Mouse (Mus musculus) embryonic facial prominence, embryonic 14.5 days (tissue): ENCODE data around the gene Ascc2. TPM values are rescaled to one million over a fixed set of nuclear protein-coding genes. Genes with fewer than 3 reads are reported as not detected.

ENCODE experiments used
- ATAC-seq: fragments of 200-750 bp; cut with Nextera tagmentation; 2 replicates; pipeline ENCODE4 v1.8.0; 2017; ENCODE audit warnings: low read depth, moderate number of reproducible peaks, moderate TSS enrichment
- DNase-seq: peaks from one replicate; pipeline ENCODE4 v3.0.0-alpha.2; 2015; ENCODE audit warnings: low spot score
- H3K27ac ChIP-seq: fragments of 300-500 bp; sonication (generic); replicated peaks from 2 replicates; pipeline ENCODE4 v1.5.1; 2014; ENCODE audit warnings: low read depth, mild to moderate bottlenecking, low read length, moderate library complexity
- H3K27me3 ChIP-seq: fragments of 300-500 bp; sonication (generic); replicated peaks from 2 replicates; pipeline ENCODE4 v1.6.1; 2014; ENCODE audit warnings: low read length; ENCODE audit not compliant: control insufficient read depth, insufficient read depth
- H3K36me3 ChIP-seq: fragments of 300-500 bp; sonication (generic); 2 replicates; pipeline ENCODE4 v1.6.1; 2014; ENCODE audit warnings: low read length, mixed read lengths; ENCODE audit not compliant: control insufficient read depth, insufficient read depth
- H3K4me1 ChIP-seq: fragments of 300-500 bp; sonication (generic); 2 replicates; pipeline ENCODE4 v1.6.1; 2014; ENCODE audit warnings: antibody characterized with exemption, low read length; ENCODE audit not compliant: control insufficient read depth, insufficient read depth
- H3K4me2 ChIP-seq: fragments of 300-500 bp; sonication (generic); 2 replicates; pipeline ENCODE4 v1.6.1; 2014; ENCODE audit warnings: low read depth, mild to moderate bottlenecking, low read length, moderate library complexity, mixed read lengths
- H3K4me3 ChIP-seq: fragments of 300-500 bp; sonication (generic); 2 replicates; pipeline ENCODE4 v1.5.1; 2014; ENCODE audit warnings: low read depth, mild to moderate bottlenecking, low read length
- H3K9ac ChIP-seq: fragments of 300-500 bp; sonication (generic); 2 replicates; pipeline ENCODE4 v1.6.1; 2014; ENCODE audit warnings: low read depth, mild to moderate bottlenecking, low read length, moderate library complexity, mixed read lengths
- H3K9me3 ChIP-seq: fragments of 300-500 bp; sonication (generic); 2 replicates; pipeline ENCODE4 v1.6.1; 2016; ENCODE audit warnings: low read length; ENCODE audit not compliant: control insufficient read depth
- WGBS: fragments of 180-500 bp; shearing (Covaris S2); extraction: QIAGEN DNeasy Blood & Tissue Kit; methylation state at CpG from one replicate; pipeline ENCODE4 v1.1.7; 2014; 5-methylcytosine and 5-hydroxymethylcytosine counted together
- polyA plus RNA-seq: library from polyadenylated mRNA; unstranded; fragments of >200 nt; fragmentation: Nextera tagmentation; extraction: Ambion mirVana; gene quantifications from 2 replicates; pipeline ENCODE4 v1.2.1, GENCODE M21; 2014

Gene Ascc2
- polyA plus RNA-seq, 1 experiment from 2014 or later, result 27.8 TPM

DNA sequence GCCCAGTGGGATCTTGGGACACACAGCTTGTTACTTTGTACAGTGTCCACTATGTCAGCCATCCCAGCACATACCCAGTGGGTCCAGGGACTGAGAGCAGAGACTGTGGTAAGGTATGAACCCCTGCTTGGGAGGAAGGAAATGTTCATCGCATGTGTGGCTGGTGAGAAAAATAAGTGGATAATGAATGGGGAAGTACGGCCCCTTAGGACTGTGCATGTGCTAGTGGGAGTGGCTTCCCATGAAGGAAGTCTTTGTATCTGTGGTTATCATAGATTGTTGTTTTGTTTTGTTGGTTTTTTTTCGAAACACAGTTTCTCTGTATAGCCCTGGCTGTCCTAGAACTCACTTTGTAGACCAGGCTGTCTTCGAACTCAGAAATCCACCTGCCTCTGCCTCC is 77.2 kb downstream of the Ascc2 start:
- ATAC-seq (no peak), DNase-seq (no peak)
- H3K27me3 ChIP-seq, result no peaks in the 10 kb centered on the region
- H3K36me3 ChIP-seq, result no peaks in the 10 kb centered on the region
- H3K4me2 ChIP-seq, result no peak overlapping the region
- no peaks in the 10 kb centered on the region; the same call in 1 of the 2 replicates for H3K4me1 ChIP-seq
- no peaks in the 10 kb centered on the region for H3K9me3 ChIP-seq
- H3K27ac ChIP-seq, result no peak overlapping the region
- no peak overlapping the region for H3K9ac ChIP-seq
- no peak overlapping the region for H3K4me3 ChIP-seq
- WGBS, result 79% methylated on average over 4 of the region's 4 CpGs

DNA sequence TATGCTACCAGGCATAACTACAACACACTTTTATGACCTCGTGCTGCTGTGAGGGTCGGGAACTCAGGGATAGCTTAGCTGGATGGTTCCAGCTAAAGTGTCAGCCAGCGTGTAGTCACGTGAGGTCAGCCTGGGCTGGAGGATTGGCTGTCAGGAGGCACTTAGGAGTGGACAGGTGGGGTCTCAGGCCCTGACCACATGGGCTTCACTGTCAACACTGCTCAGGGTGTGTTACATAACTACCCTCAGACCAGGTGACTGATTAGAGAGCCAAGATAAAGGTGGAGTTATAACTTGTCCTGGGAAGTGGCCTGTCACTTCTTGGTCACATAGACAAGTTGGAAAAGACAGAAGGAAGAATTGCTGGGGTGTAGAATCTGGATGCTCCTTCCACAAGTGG is 78.0 kb downstream of the Ascc2 start:
- Histone ChIP-seq H3K27me3 (no peaks in the 10 kb centered on the region), H3K4me2 (no peak overlapping the region), H3K9me3 (no peaks in the 10 kb centered on the region), H3K4me1 (no peaks in the 10 kb centered on the region; the same call in 1 of the 2 replicates), H3K4me3 (no peak overlapping the region), H3K9ac (no peak overlapping the region), H3K27ac (no peak overlapping the region), H3K36me3 (no peaks in the 10 kb centered on the region)
- DNase-seq (no peak), ATAC-seq (no peak)
- WGBS, result 84% methylated on average over 4 of the region's 4 CpGs

DNA sequence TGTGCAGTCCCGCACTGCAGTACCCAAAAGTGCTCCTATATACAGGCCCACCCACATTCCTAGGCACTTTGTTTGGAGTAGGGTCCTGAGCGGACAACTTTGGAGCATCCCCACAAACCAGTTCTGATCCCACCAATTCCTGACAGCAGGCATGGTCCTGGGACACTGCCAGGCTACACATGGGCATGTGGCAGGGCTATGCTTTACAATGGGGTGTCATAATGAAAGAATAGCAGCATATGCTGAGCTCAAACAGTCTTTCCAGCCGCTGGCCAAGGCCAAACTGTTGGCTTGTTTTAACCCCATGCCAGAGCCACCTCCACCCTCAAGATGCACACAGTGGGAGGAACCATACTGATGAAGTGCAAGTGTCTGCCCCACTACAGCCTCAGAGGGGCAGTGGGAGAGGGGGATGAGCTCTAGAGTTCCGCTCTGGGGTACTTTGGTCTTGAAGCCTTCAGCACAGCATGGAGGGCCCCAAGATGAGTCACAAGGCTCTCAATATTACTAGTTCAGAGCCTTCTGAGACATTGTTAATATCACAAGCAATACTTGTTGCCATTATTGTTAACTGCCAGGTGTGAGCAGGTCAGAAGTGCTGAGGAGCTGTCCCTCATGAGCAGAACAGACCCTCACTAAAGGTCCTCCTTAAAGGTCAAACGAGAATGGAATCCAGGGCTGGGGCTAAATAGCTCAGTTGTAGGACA is 79.1 kb downstream of the Ascc2 start:
- Histone ChIP-seq H3K9ac (no peak overlapping the region), H3K36me3 (no peaks in the 10 kb centered on the region), H3K9me3 (no peaks in the 10 kb centered on the region), H3K4me3 (no peak overlapping the region), H3K4me2 (no peak overlapping the region), H3K27me3 (no peaks in the 10 kb centered on the region), H3K27ac (no peak overlapping the region), H3K4me1 (no peaks in the 10 kb centered on the region; the same call in 1 of the 2 replicates)
- 82% methylated on average over 5 of the region's 5 CpGs for WGBS
- DNase-seq (no peak), ATAC-seq (no peak)

DNA sequence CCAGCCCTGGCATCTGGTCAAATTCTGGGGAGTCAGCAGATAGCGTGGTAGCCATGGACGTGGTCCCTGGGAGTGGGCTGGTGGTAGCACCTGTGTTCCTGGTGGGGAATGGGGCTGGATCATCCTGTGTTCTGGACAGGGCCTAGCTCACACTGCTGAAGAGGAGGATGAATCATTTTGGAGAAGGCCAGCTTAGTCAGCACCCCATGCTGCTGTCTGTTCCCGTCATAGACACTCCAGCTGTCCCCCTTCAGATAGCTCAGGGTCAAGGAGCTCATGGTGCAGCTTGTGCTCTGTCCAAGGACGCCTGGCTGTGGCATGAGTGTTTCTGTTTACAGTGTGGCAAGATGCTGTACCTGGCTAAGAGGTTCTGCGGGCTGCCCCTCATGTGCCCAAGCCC is 81.0 kb downstream of the Ascc2 start:
- Histone ChIP-seq H3K27ac (no peak overlapping the region), H3K4me2 (no peak overlapping the region), H3K36me3 (peaks cover 8% of the 10 kb centered on the region; the same call in 1 of the 2 replicates), H3K9me3 (no peaks in the 10 kb centered on the region), H3K4me1 (no peaks in the 10 kb centered on the region; the same call in 1 of the 2 replicates), H3K9ac (no peak overlapping the region), H3K27me3 (no peaks in the 10 kb centered on the region), H3K4me3 (no peak overlapping the region)
- DNase-seq, result no peak
- ATAC-seq, result no peak
- 85% methylated on average over 5 of the region's 5 CpGs for WGBS

DNA sequence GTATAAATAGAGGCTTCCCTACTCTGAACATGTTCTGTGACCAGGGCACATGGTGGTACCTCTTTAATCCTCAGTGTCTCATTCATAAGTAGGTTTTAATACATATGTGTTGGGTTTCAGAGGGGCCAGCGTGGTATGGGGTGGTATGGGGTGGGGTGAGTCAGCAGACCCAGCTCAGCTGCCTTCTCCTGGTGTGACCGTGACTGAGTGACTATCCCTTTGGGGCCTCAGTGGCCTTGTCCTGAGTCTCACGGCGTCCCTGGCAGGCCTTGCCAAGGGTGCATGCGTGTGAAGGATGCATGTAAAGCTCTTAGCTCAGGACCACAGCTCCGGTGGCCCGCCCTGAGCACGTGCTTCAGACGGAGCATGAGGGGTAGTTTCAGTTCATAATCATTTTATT is 82.4 kb downstream of the Ascc2 start:
- Histone ChIP-seq H3K36me3 (peaks cover 16% of the 10 kb centered on the region), H3K27ac (no peak overlapping the region), H3K9me3 (no peaks in the 10 kb centered on the region), H3K4me2 (no peak overlapping the region), H3K9ac (no peak overlapping the region), H3K4me1 (no peaks in the 10 kb centered on the region; the same call in 1 of the 2 replicates), H3K27me3 (no peaks in the 10 kb centered on the region), H3K4me3 (no peak overlapping the region)
- DNase-seq (no peak), ATAC-seq (no peak)
- WGBS, result 80% methylated on average over 9 of the region's 9 CpGs

DNA sequence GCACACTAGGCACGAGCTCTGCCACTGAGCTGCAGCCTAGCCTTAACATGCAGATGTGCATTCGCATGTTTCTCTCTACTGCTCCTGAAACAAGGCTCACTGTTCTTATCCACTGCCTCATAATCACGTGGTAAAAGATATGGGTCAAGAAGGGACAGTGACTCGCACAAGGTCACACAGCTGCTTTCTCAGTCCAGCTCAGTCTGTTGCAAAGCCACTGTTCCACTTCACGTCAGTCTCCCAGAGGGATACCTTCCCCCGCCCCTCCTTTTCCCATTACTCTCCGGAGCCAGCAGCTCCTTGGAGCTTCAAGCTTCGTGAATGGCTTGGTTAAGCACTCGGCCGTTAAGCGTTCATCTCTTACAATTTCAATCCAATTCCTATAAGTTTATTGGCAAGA is 82.8 kb downstream of the Ascc2 start:
- Histone ChIP-seq H3K27ac (no peak overlapping the region), H3K36me3 (peaks cover 16% of the 10 kb centered on the region), H3K9me3 (no peaks in the 10 kb centered on the region), H3K4me3 (no peak overlapping the region), H3K4me1 (no peaks in the 10 kb centered on the region; the same call in 1 of the 2 replicates), H3K9ac (no peak overlapping the region), H3K27me3 (no peaks in the 10 kb centered on the region), H3K4me2 (no peak overlapping the region)
- ATAC-seq, result no peak
- 68% methylated on average over 11 of the region's 11 CpGs for WGBS
- no peak for DNase-seq

DNA sequence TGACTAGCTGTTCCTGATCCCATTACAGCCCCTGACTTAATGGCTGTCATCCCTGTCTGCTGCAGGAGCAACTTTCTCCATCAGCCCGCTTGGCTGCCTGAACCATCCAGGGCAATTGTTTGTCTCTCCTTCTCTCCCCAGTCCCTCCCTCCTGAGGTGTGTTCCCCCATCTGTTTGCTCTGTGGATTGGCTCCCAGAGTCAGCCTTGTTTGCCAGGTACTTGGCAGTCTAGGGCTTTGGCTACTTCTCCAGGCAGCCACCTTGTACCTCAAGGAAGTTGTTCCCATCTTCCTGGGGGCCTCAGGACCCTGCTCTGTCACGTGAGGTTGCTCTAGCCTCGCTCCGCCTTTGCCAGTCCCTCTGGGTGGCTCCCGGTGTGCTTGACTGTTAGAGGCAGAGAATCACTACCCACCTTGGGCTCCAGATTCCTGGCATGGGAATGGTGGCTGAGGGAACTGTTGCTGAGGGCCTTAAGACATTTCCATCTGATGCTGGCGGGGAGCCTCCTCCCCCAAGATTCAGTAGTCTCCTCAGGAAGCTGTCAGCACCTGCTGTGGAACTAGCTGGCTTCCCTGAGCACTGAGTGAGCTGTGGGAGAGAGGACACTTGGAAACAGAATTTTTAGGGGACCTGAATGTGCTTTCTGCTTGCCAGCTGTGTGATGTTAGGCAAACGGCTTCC is 83.5 kb downstream of the Ascc2 start:
- H3K27me3 ChIP-seq, result no peaks in the 10 kb centered on the region
- H3K9ac ChIP-seq, result no peak overlapping the region
- DNase-seq (no peak), ATAC-seq (no peak)
- H3K9me3 ChIP-seq, result no peaks in the 10 kb centered on the region
- peaks cover 16% of the 10 kb centered on the region for H3K36me3 ChIP-seq
- no peak overlapping the region for H3K27ac ChIP-seq
- H3K4me2 ChIP-seq, result no peak overlapping the region
- H3K4me3 ChIP-seq, result no peak overlapping the region
- 45% methylated on average over 7 of the region's 7 CpGs for WGBS
- H3K4me1 ChIP-seq, result no peaks in the 10 kb centered on the region; the same call in 1 of the 2 replicates

DNA sequence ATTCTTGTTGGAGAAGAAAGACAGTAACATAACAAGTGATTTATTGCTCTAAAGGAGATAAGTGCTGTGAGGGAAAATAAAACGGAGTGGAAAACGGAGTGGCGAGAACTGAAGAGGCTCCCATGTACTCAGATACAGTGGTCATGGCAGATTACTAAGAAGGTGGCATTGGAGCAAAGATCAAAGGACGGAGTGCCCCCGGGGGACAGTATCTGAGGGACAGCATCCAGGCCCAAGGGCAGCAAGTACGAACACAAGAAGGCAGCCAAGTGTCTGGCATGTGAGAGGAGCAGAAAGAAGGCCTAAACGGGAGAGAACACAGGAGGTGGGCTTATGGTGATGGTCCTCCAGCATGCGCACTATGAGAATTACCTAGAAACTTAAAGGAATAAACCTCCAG is 84.2 kb downstream of the Ascc2 start:
- peaks cover 16% of the 10 kb centered on the region for H3K36me3 ChIP-seq
- H3K4me1 ChIP-seq, result no peaks in the 10 kb centered on the region; the same call in 1 of the 2 replicates
- H3K9ac ChIP-seq, result no peak overlapping the region
- DNase-seq (no peak), ATAC-seq (no peak)
- no peak overlapping the region for H3K4me3 ChIP-seq
- WGBS, result 85% methylated on average over 8 of the region's 8 CpGs
- H3K27me3 ChIP-seq, result no peaks in the 10 kb centered on the region
- H3K4me2 ChIP-seq, result no peak overlapping the region
- H3K27ac ChIP-seq, result no peak overlapping the region
- H3K9me3 ChIP-seq, result no peaks in the 10 kb centered on the region
